Mouse (Mus musculus) fat pad, adult 2 months (tissue): ENCODE data around the gene Tsen2.

Experiments
- DNase-seq: peaks from one replicate; pipeline ENCODE4 v3.0.0-alpha.2; 2011; ENCODE audit warnings: low read depth, low spot score; ENCODE audit errors: extremely low read depth

The Tsen2 gene

GRCm38 (mm10) chr6:115538645-115539429 is 5.6 kb upstream of the Tsen2 start:
- DNase-seq, result no peak

GRCm38 (mm10) chr6:115541676-115542275 is 2.7 kb upstream of the Tsen2 start:
- no peak for DNase-seq

GRCm38 (mm10) chr6:115542341-115542740 is 2.1 kb upstream of the Tsen2 start:
- no peak for DNase-seq

GRCm38 (mm10) chr6:115546276-115546675 is 1.8 kb downstream of the Tsen2 start:
- no peak for DNase-seq

GRCm38 (mm10) chr6:115555485-115555884 is 11.0 kb downstream of the Tsen2 start:
- no peak for DNase-seq

GRCm38 (mm10) chr6:115558176-115558575 is 13.7 kb downstream of the Tsen2 start:
- no peak for DNase-seq

GRCm38 (mm10) chr6:115559651-115560632 is 15.5 kb downstream of the Tsen2 start:
- DNase-seq, result no peak

GRCm38 (mm10) chr6:115565479-115566045 is 21.1 kb downstream of the Tsen2 start:
- no peak for DNase-seq

- DNase-seq, result no peak
These were observed 29.7 kb downstream of the Tsen2 start for GRCm38 (mm10) chr6:115574171-115574570.

GRCm38 (mm10) chr6:115577407-115577806 is 32.9 kb downstream of the Tsen2 start:
- DNase-seq, result no peak

- DNase-seq, result no peak
These were observed 33.5 kb downstream of the Tsen2 start for GRCm38 (mm10) chr6:115577941-115578340.

- DNase-seq, result no peak
These were observed 36.3 kb downstream of the Tsen2 start for GRCm38 (mm10) chr6:115580810-115581209.

GRCm38 (mm10) chr6:115582328-115583115 is 38.1 kb downstream of the Tsen2 start:
- DNase-seq, result no peak

- DNase-seq, result no peak
These were observed 39.1 kb downstream of the Tsen2 start for GRCm38 (mm10) chr6:115583430-115584125.

- DNase-seq, result no peak
These were observed 39.7 kb downstream of the Tsen2 start for GRCm38 (mm10) chr6:115584176-115584575.

- DNase-seq, result no peak
These were observed 41.9 kb downstream of the Tsen2 start for GRCm38 (mm10) chr6:115586321-115586720.

- no peak for DNase-seq
These were observed 47.4 kb downstream of the Tsen2 start for GRCm38 (mm10) chr6:115591692-115592359.

- no peak for DNase-seq
These were observed 48.0 kb downstream of the Tsen2 start, which contains the start of gene Mkrn2os for GRCm38 (mm10) chr6:115592458-115592857. Mkrn2os (minus strand) TSS chr6:115592576.

GRCm38 (mm10) chr6:115593252-115593651 is 48.8 kb downstream of the Tsen2 start:
- no peak for DNase-seq
